Mouse (Mus musculus) embryonic facial prominence, embryonic 14.5 days (tissue): ENCODE results near the gene Gm11567. TPM values are rescaled to one million over a fixed set of nuclear protein-coding genes. Genes with fewer than 3 reads are reported as not detected.
"Not testable (repeated sequence)": the region's sequence is repeated elsewhere in the genome, so short reads cannot be mapped to it uniquely, and the experiment has no call there.

Experiments
- ATAC-seq: fragments of 200-750 bp; cut with Nextera tagmentation; 2 replicates; pipeline ENCODE4 v1.8.0; 2017; ENCODE audit warnings: low read depth, moderate number of reproducible peaks, moderate TSS enrichment
- DNase-seq: peaks from one replicate; pipeline ENCODE4 v3.0.0-alpha.2; 2015; ENCODE audit warnings: low spot score
- H3K27ac ChIP-seq: fragments of 300-500 bp; sonication (generic); replicated peaks from 2 replicates; pipeline ENCODE4 v1.5.1; 2014; ENCODE audit warnings: low read depth, mild to moderate bottlenecking, low read length, moderate library complexity
- H3K27me3 ChIP-seq: fragments of 300-500 bp; sonication (generic); replicated peaks from 2 replicates; pipeline ENCODE4 v1.6.1; 2014; ENCODE audit warnings: low read length; ENCODE audit not compliant: control insufficient read depth, insufficient read depth
- H3K36me3 ChIP-seq: fragments of 300-500 bp; sonication (generic); 2 replicates; pipeline ENCODE4 v1.6.1; 2014; ENCODE audit warnings: low read length, mixed read lengths; ENCODE audit not compliant: control insufficient read depth, insufficient read depth
- H3K4me1 ChIP-seq: fragments of 300-500 bp; sonication (generic); 2 replicates; pipeline ENCODE4 v1.6.1; 2014; ENCODE audit warnings: antibody characterized with exemption, low read length; ENCODE audit not compliant: control insufficient read depth, insufficient read depth
- H3K4me2 ChIP-seq: fragments of 300-500 bp; sonication (generic); 2 replicates; pipeline ENCODE4 v1.6.1; 2014; ENCODE audit warnings: low read depth, mild to moderate bottlenecking, low read length, moderate library complexity, mixed read lengths
- H3K4me3 ChIP-seq: fragments of 300-500 bp; sonication (generic); 2 replicates; pipeline ENCODE4 v1.5.1; 2014; ENCODE audit warnings: low read depth, mild to moderate bottlenecking, low read length
- H3K9ac ChIP-seq: fragments of 300-500 bp; sonication (generic); 2 replicates; pipeline ENCODE4 v1.6.1; 2014; ENCODE audit warnings: low read depth, mild to moderate bottlenecking, low read length, moderate library complexity, mixed read lengths
- H3K9me3 ChIP-seq: fragments of 300-500 bp; sonication (generic); 2 replicates; pipeline ENCODE4 v1.6.1; 2016; ENCODE audit warnings: low read length; ENCODE audit not compliant: control insufficient read depth
- WGBS: fragments of 180-500 bp; shearing (Covaris S2); extraction: QIAGEN DNeasy Blood & Tissue Kit; methylation state at CpG from one replicate; pipeline ENCODE4 v1.1.7; 2014; 5-methylcytosine and 5-hydroxymethylcytosine counted together
- polyA plus RNA-seq: library from polyadenylated mRNA; unstranded; fragments of >200 nt; fragmentation: Nextera tagmentation; extraction: Ambion mirVana; gene quantifications from 2 replicates; pipeline ENCODE4 v1.2.1, GENCODE M21; 2014

Gm11567 gene
- not detected in 2 replicates for polyA plus RNA-seq

DNA sequence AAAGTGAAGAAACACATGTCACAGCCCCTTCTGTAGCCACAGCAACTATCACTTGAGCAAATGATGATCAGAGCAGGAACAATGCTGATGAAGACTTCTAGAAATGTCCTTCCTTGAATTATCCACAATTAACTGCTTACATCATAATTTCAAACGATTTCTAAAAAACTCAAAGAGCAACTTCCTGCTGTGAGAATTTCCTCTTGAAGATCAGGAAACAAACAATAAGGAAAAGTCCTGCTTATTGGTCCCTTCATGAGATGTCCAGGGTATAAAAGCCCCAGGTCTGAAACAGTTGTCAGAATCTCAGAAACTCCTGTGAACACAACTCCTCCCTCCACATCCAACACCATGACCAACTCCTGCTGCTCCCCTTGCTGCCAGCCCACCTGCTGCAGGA, at the start of gene Gm11567:
Gene Gm11567, plus strand, starts transcription at position 301 of the 400 bp plus-strand sequence.
- 54% methylated on average over 1 of the region's 1 CpGs for WGBS
- not testable (repeated sequence) for H3K4me1 ChIP-seq, ATAC-seq, H3K4me3 ChIP-seq, H3K9me3 ChIP-seq, DNase-seq, H3K27ac ChIP-seq, H3K27me3 ChIP-seq, H3K4me2 ChIP-seq, H3K9ac ChIP-seq, H3K36me3 ChIP-seq

DNA sequence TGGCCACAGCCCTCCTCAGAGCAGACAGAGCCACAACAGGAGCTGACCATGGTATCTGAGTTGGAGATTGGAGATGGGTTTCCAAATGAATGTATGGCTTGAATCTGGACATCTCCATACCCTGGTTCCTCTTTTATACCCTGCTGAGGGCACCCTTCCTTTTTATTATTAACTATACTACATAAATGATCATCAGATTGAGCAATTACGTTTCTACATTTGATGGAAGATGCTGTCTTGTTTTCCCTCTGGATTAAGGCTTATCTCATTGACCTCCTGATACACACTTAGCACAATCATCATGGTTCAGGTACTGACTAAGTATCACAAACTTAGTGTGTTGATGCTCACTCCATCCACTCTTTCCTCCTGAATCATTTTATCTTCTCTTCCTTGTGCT, 41.0 kb upstream of the Gm11567 start, which contains the start of gene 2300003K06Rik:
Gene 2300003K06Rik, minus strand, starts transcription at position 101 of the 400 bp plus-strand sequence.
- WGBS = 81% methylated on average over 1 of the region's 1 CpGs
- H3K36me3 ChIP-seq = no peaks in the 10 kb centered on the region
- no peak within 1 kb of the TSS for H3K4me3 ChIP-seq

DNA sequence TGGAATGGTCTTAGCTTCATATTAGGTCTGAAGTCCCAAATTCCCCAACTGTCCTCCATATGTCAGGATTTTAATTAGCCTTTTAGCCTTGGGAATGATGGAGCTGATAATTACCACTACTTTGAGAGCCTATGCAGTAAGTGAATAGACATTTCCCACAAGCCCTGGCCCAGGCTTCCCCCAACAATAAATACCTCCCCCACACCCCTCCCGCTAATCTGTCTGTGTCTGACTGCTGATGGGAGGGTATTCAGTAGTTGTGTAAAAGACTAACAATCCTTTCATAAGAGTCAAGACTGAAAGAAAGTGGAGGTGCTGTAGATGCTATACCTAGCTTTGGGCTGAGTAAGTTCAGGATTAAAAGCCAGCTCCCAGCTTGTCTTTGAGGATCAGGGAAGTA, 36.8 kb upstream of the Gm11567 start:
- H3K4me3 ChIP-seq = no peak overlapping the region
- 66% methylated on average over 1 of the region's 1 CpGs for WGBS
- DNase-seq = no peak

More for the DNA sequence above, 41.0 kb upstream of the Gm11567 start, which contains the start of gene 2300003K06Rik:
- no peaks in the 10 kb centered on the region for H3K9me3 ChIP-seq
- no peak within 1 kb of the TSS for H3K4me2 ChIP-seq
- ATAC-seq (no peak), DNase-seq (no peak)
- no peak within 1 kb of the TSS for H3K9ac ChIP-seq
- H3K4me1 ChIP-seq = no peaks in the 10 kb centered on the region
- H3K27me3 ChIP-seq = no peaks in the 10 kb centered on the region
- H3K27ac ChIP-seq = no peak within 1 kb of the TSS

DNA sequence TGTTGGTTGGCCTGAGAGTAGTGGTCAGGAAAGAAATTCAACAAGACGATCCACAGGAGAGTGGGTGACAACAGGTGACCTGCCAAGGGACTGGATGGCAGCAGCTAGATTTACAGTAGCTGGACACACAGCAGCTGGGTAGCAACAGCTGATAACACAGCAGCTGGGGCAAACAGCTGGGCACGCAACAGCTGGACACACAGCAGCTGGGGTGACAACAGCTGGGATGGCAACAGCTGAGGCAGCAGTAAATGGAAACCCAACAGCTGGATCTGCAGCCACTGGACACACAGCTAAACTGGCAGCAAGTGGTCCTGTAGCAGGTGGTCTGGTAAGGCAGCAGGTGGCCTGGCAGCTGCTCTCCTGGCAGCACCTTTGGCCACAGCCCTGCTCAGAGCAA, 32.2 kb upstream of the Gm11567 start:
- no peak overlapping the region for H3K4me3 ChIP-seq
- H3K9ac ChIP-seq = no peak overlapping the region
- 87% methylated on average over 2 of the region's 2 CpGs for WGBS
- H3K27ac ChIP-seq = no peak overlapping the region
- H3K9me3 ChIP-seq = no peaks in the 10 kb centered on the region
- no peaks in the 10 kb centered on the region for H3K36me3 ChIP-seq
- no peaks in the 10 kb centered on the region for H3K4me1 ChIP-seq
- no peak for DNase-seq
- H3K27me3 ChIP-seq = no peaks in the 10 kb centered on the region
- no peak for ATAC-seq
- no peak overlapping the region for H3K4me2 ChIP-seq

More for the DNA sequence above, 36.8 kb upstream of the Gm11567 start:
- Histone ChIP-seq H3K9me3 (no peaks in the 10 kb centered on the region), H3K4me2 (no peak overlapping the region), H3K9ac (no peak overlapping the region), H3K36me3 (no peaks in the 10 kb centered on the region), H3K4me1 (no peaks in the 10 kb centered on the region), H3K27ac (no peak overlapping the region), H3K27me3 (no peaks in the 10 kb centered on the region)
- no peak for ATAC-seq

DNA sequence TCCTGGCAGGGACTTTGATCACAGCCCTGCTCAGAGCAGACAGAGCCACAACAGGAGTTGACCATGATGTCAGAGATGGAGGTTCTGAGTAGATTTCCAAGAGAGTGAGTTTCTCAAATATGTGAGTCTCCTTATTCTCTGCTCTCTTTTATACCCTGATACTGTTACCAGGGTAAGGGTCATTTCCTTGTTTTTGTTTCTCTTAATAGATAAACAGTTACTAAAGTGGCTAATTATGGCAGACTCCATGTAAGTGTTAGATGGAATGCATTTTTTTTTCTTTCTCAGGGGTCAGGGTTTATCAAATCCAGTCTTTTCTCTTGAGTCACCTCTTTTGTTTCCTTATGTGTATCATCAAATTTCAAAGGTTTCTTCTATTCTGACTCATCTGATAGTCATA, 27.5 kb upstream of the Gm11567 start, which contains the start of gene Krtap4-16:
Gene Krtap4-16, minus strand, starts transcription at position 101 of the 400 bp plus-strand sequence.
- no peak within 1 kb of the TSS for H3K27ac ChIP-seq
- H3K4me1 ChIP-seq = no peaks in the 10 kb centered on the region
- no peaks in the 10 kb centered on the region for H3K9me3 ChIP-seq
- no peak for ATAC-seq
- no peak within 1 kb of the TSS for H3K4me3 ChIP-seq
- no peaks in the 10 kb centered on the region for H3K27me3 ChIP-seq
- no peak within 1 kb of the TSS for H3K4me2 ChIP-seq
- H3K36me3 ChIP-seq = no peaks in the 10 kb centered on the region
- no peak for DNase-seq
- no peak within 1 kb of the TSS for H3K9ac ChIP-seq

DNA sequence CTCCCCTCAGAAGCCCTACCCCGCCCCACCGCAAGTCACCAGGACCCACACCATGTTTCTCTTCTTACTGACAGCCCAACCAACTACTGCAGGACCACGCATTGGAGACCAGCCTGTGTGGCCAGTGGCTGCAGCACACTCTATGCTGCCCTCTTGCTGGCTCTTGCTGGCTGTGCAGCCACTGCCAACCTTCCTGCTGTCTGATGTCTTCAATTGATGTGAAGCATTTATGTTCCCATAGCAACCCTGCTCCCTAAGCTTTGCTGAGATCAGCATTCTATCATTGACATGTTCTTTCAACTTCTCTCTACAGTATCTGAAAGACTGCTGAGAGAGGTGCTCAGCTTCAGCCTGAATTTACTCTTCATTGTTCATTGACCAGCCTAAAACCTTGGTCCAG, 24.9 kb upstream of the Gm11567 start:
- Histone ChIP-seq H3K9me3 (no peaks in the 10 kb centered on the region), H3K9ac (no peak overlapping the region), H3K4me1 (no peaks in the 10 kb centered on the region), H3K27me3 (no peaks in the 10 kb centered on the region), H3K36me3 (no peaks in the 10 kb centered on the region), H3K4me3 (no peak overlapping the region), H3K4me2 (no peak overlapping the region), H3K27ac (no peak overlapping the region)
- ATAC-seq (no peak), DNase-seq (peak; percentile 13)
- WGBS = 53% methylated on average over 3 of the region's 3 CpGs

DNA sequence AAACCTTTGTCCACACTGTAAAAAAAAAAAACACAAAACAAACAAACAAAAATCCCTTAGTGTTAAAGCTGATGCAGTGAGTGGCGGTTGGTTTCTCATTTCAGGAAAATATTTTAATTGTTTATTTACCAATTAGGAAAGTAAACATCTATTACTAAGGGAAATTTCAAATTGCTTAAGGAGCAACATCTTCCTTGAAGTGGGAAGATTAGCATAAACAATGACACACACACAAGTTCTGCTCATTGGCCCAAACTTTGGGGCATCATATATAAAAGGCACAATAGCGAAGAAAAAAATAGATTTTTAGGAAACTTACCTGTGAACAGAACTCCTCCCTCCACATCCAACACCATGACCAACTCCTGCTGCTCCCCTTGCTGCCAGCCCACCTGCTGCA, 21.4 kb upstream of the Gm11567 start, which contains the start of gene Gm11568:
Gene Gm11568, plus strand, starts transcription at position 301 of the 400 bp plus-strand sequence.
- H3K27ac ChIP-seq = no peak within 1 kb of the TSS
- ATAC-seq = no peak
- H3K4me2 ChIP-seq = no peak within 1 kb of the TSS

DNA sequence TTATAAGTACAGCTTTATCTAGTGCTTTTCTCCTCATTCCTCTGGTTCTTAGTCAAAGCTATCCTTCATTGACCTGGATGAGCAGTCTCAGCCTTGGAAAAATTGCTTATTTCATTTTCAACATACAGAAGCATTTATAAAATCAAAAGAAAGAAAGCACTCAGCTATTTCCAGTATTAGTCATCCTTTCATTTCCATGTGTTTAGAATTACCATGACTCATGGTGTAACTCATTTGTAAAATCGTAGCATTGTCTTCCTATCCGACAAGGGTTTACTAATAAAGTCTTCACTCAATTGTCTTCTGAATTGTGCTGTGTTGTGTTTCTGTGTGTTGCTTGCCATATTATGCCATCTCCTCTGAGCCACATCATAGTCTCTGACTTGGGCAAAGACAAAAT, 20.2 kb upstream of the Gm11567 start:
- H3K4me2 ChIP-seq = no peak overlapping the region
- H3K36me3 ChIP-seq = no peaks in the 10 kb centered on the region
- no peak overlapping the region for H3K9ac ChIP-seq
- DNase-seq = no peak
- H3K27me3 ChIP-seq = no peaks in the 10 kb centered on the region
- H3K4me1 ChIP-seq = no peaks in the 10 kb centered on the region
- ATAC-seq = no peak
- 71% methylated on average over 2 of the region's 2 CpGs for WGBS
- H3K9me3 ChIP-seq = no peaks in the 10 kb centered on the region
- H3K4me3 ChIP-seq = no peak overlapping the region
- H3K27ac ChIP-seq = no peak overlapping the region

More for the DNA sequence above, 21.4 kb upstream of the Gm11567 start, which contains the start of gene Gm11568:
- 82% methylated on average over 2 of the region's 2 CpGs for WGBS
- Histone ChIP-seq H3K27me3 (no peaks in the 10 kb centered on the region), H3K4me3 (no peak within 1 kb of the TSS), H3K36me3 (no peaks in the 10 kb centered on the region), H3K9ac (no peak within 1 kb of the TSS), H3K4me1 (no peaks in the 10 kb centered on the region), H3K9me3 (no peaks in the 10 kb centered on the region)
- DNase-seq = no peak

DNA sequence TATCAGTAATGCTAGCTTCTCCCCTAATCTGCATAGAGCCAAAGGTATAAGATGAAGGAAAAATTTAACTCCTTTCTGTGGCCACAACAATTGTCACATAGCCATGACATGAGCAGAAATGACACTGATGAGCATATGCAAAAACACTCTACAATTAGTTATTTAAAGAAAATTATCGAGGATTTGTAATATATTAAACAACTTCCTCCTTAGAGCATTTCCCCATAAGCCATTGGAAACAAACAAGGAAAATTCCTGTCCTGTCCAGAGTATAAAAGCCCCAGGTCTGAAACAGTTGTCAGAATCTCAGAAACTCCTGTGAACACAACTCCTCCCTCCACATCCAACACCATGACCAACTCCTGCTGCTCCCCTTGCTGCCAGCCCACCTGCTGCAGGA, 14.8 kb upstream of the Gm11567 start, which contains the start of gene Gm11559:
Gene Gm11559, plus strand, starts transcription at position 301 of the 400 bp plus-strand sequence.
- ATAC-seq, H3K4me1 ChIP-seq, DNase-seq, H3K9ac ChIP-seq, H3K27ac ChIP-seq, H3K27me3 ChIP-seq, H3K4me3 ChIP-seq, H3K9me3 ChIP-seq, H3K4me2 ChIP-seq, H3K36me3 ChIP-seq: not testable (repeated sequence)
- 68% methylated on average over 1 of the region's 1 CpGs for whole genome bisulfite sequencing
